Comparison of ENCODE assay signal across 14 mouse cellular contexts in genomic region chr17:29834768-29835167, GRCm38 (mm10).
DNase-seq lines count a peak whose midpoint lies in the region; ATAC-seq lines count a peak whose summit lies in the region.
"Had no signal": no experiment of that assay in that cellular context is flagged by ENCODE, and none has a peak within 500 bp of the region (broad histone marks: within the 10 kb centered on the region; RNA-seq: fewer than 3 reads in every experiment).

No protein-coding gene starts in this region.

- peak; percentile 94 for DNase-seq in left cerebral cortex, postnatal 4 days
- no peak for DNase-seq in left cerebral cortex, postnatal 14 days (ENCODE audit: low spot score in 2 of 2)
- peak; percentile 89 to 90 for DNase-seq in cerebellum, postnatal 14 days
- peak; percentile 71 to 75 for DNase-seq in layer of hippocampus, postnatal 36 days
- DNase-seq in spleen, adult 12 weeks (ENCODE audit: low spot score), result no peak
- DNase-seq in frontal cortex, adult 2 months (ENCODE audit: extremely low spot score in 1 of 2, low spot score in 1 of 2), result no peak
- no peak for DNase-seq in gastrocnemius, adult 18-20 months (ENCODE audit: low spot score)
- DNase-seq: heart, postnatal 4 days; kidney, postnatal 14 days; liver, postnatal 0 days; thymus, adult 18-20 months had no signal

- H3K9ac ChIP-seq in hindbrain, embryonic 15.5 days, result no peak overlapping the region
- H3K9ac ChIP-seq: embryonic facial prominence, embryonic 13.5 days; limb, embryonic 12.5 days; liver, postnatal 0 days had no signal

- H3K9me3 ChIP-seq in hindbrain, embryonic 15.5 days, result no peaks in the 10 kb centered on the region
- H3K9me3 ChIP-seq: embryonic facial prominence, embryonic 13.5 days; limb, embryonic 12.5 days had no signal

- intact Hi-C loops in left cerebral cortex, postnatal 4 days (cut with DNase I), result no loop called here
- intact Hi-C loops in left cerebral cortex, postnatal 14 days (cut with DNase I), result no loop called here

- no peak overlapping the region for H3K4me2 ChIP-seq in hindbrain, embryonic 15.5 days
- H3K4me2 ChIP-seq: embryonic facial prominence, embryonic 13.5 days; limb, embryonic 12.5 days had no signal

- peak; percentile 27 for ATAC-seq in hindbrain, embryonic 15.5 days (ENCODE audit: low FRiP score, low read depth)
- ATAC-seq: liver, postnatal 0 days had no signal

- H3K27ac ChIP-seq in hindbrain, embryonic 15.5 days (replicated peaks), result peak overlapping the region; percentile 52
- H3K27ac ChIP-seq: embryonic facial prominence, embryonic 13.5 days; limb, embryonic 12.5 days had no signal

- 33% methylated on average over 7 of the region's 7 CpGs for WGBS in hindbrain, embryonic 15.5 days

- no peaks in the 10 kb centered on the region for H3K36me3 ChIP-seq in hindbrain, embryonic 15.5 days
- H3K36me3 ChIP-seq: embryonic facial prominence, embryonic 13.5 days had no signal

- peaks cover 9% of the 10 kb centered on the region for H3K4me1 ChIP-seq in hindbrain, embryonic 15.5 days (replicated peaks)

- no peak overlapping the region for H3K4me3 ChIP-seq in hindbrain, embryonic 15.5 days
- H3K4me3 ChIP-seq: embryonic facial prominence, embryonic 13.5 days; limb, embryonic 12.5 days had no signal

- H3K27me3 ChIP-seq in hindbrain, embryonic 15.5 days, result no peaks in the 10 kb centered on the region
- H3K27me3 ChIP-seq: embryonic facial prominence, embryonic 13.5 days; limb, embryonic 12.5 days had no signal

Comparison
In these comparisons a context has a peak if more than half of its experiments do, and no peak if none do; other contexts are left out.
1. DNase-seq: peak in left cerebral cortex, postnatal 4 days (single experiment), cerebellum, postnatal 14 days (2 of 2) and layer of hippocampus, postnatal 36 days (2 of 2); none in left cerebral cortex, postnatal 14 days (0 of 2), spleen, adult 12 weeks (single experiment), frontal cortex, adult 2 months (0 of 2) and gastrocnemius, adult 18-20 months (single experiment).